Comparison of ENCODE assay signal across 19 mouse cellular contexts in genomic region chr17:67360606-67361005, GRCm38 (mm10). TPM values are rescaled to one million over a fixed set of nuclear protein-coding genes. Genes with fewer than 3 reads are reported as not detected.
DNase-seq lines count a peak whose midpoint lies in the region; ATAC-seq and TF ChIP-seq lines count a peak whose summit lies in the region.
"Had no signal": no experiment of that assay in that cellular context is flagged by ENCODE, and none has a peak within 500 bp of the region (broad histone marks: within the 10 kb centered on the region; RNA-seq: fewer than 3 reads in every experiment).

No protein-coding gene starts in this region.

- no peak for ATAC-seq in forebrain, embryonic 16.5 days
- no peak for ATAC-seq in midbrain, embryonic 11.5 days (ENCODE audit: low FRiP score)
- ATAC-seq in midbrain, embryonic 16.5 days: peak; percentile 48; the same call in 1 of the 2 replicates
- ATAC-seq: forebrain, embryonic 15.5 days; hindbrain, embryonic 16.5 days; inflammation-experienced regulatory T-cells, adult 6 months had no signal

- no peak for TF ChIP-seq POLR2A in brain, embryonic 14.5 days (IDR thresholded peaks at IDR 0.05; ENCODE audit: borderline replicate concordance, extremely low read depth, insufficient read depth, insufficient read length, poor library complexity, severe bottlenecking)

- 3% methylated on average over 3 of the region's 3 CpGs for WGBS in forebrain, embryonic 10.5 days
- WGBS in forebrain, embryonic 16.5 days: 8% methylated on average over 3 of the region's 3 CpGs
- 3% methylated on average over 3 of the region's 3 CpGs for WGBS in midbrain, embryonic 11.5 days
- 3% methylated on average over 3 of the region's 3 CpGs for WGBS in midbrain, embryonic 16.5 days

- no peak overlapping the region for H3K4me3 ChIP-seq in forebrain, embryonic 10.5 days
- no peak overlapping the region for H3K4me3 ChIP-seq in forebrain, embryonic 16.5 days (replicated peaks; ENCODE audit: low read length)
- H3K4me3 ChIP-seq in midbrain, embryonic 11.5 days (ENCODE audit: low read depth, low read length): no peak overlapping the region
- no peak overlapping the region for H3K4me3 ChIP-seq in midbrain, embryonic 16.5 days (ENCODE audit: low read depth, low read length)
- H3K4me3 ChIP-seq: embryonic facial prominence, embryonic 15.5 days; erythroblast, embryonic 14.5 days; forebrain, embryonic 15.5 days; heart, embryonic 13.5 days; hindbrain, embryonic 12.5 days had no signal

- H3K9ac ChIP-seq in forebrain, embryonic 16.5 days (replicated peaks; ENCODE audit: low read depth, low read length): no peak overlapping the region
- H3K9ac ChIP-seq in midbrain, embryonic 11.5 days (ENCODE audit: low read length): no peak overlapping the region
- no peak overlapping the region for H3K9ac ChIP-seq in midbrain, embryonic 16.5 days (ENCODE audit: low read depth, low read length)
- H3K9ac ChIP-seq: embryonic facial prominence, embryonic 15.5 days; forebrain, embryonic 15.5 days; heart, embryonic 13.5 days; hindbrain, embryonic 12.5 days had no signal

- H3K27ac ChIP-seq in forebrain, embryonic 10.5 days: peak overlapping the region; percentile 30; the same call in 1 of the 2 replicates
- no peak overlapping the region for H3K27ac ChIP-seq in forebrain, embryonic 16.5 days (ENCODE audit: low read length)
- H3K27ac ChIP-seq in midbrain, embryonic 11.5 days (ENCODE audit: low read depth, low read length): no peak overlapping the region
- no peak overlapping the region for H3K27ac ChIP-seq in midbrain, embryonic 16.5 days (ENCODE audit: low read length)
- H3K27ac ChIP-seq: embryonic facial prominence, embryonic 15.5 days; forebrain, embryonic 15.5 days; heart, embryonic 13.5 days; hindbrain, embryonic 12.5 days had no signal

- H3K9me3 ChIP-seq in forebrain, embryonic 10.5 days: no peaks in the 10 kb centered on the region
- no peaks in the 10 kb centered on the region for H3K9me3 ChIP-seq in forebrain, embryonic 16.5 days (ENCODE audit: control insufficient read depth, low read length)
- no peaks in the 10 kb centered on the region for H3K9me3 ChIP-seq in midbrain, embryonic 11.5 days (ENCODE audit: control insufficient read depth, low read length)
- H3K9me3 ChIP-seq in midbrain, embryonic 16.5 days (replicated peaks; ENCODE audit: control insufficient read depth, low read length, poor library complexity, severe bottlenecking): no peaks in the 10 kb centered on the region
- H3K9me3 ChIP-seq: embryonic facial prominence, embryonic 15.5 days; forebrain, embryonic 15.5 days; heart, embryonic 13.5 days; hindbrain, embryonic 12.5 days had no signal

- no peak for DNase-seq in forebrain, embryonic 10.5 days (ENCODE audit: extremely low spot score, low spot score)
- peak; percentile 61 for DNase-seq in brain, embryonic 14.5 days (ENCODE audit: low read depth)
- peak; percentile 73 for DNase-seq in midbrain, embryonic 11.5 days (ENCODE audit: low spot score, missing footprints)
- no peak for DNase-seq in heart, adult 9 months (ENCODE audit: low spot score in 2 of 2)
- no peak for DNase-seq in frontal cortex, adult 2 months (ENCODE audit: extremely low spot score in 1 of 2, low spot score in 1 of 2)
- DNase-seq: adrenal gland, postnatal 10 days; cerebellum, adult 2 months; cerebellum, postnatal 10 days; gastrocnemius, postnatal 14 days; heart, postnatal 4 days had no signal

- H3K27me3 ChIP-seq in forebrain, embryonic 10.5 days (ENCODE audit: poor library complexity, severe bottlenecking): peaks cover 36% of the 10 kb centered on the region
- H3K27me3 ChIP-seq in forebrain, embryonic 16.5 days (replicated peaks; ENCODE audit: control insufficient read depth, insufficient read depth, low read length): no peaks in the 10 kb centered on the region
- peaks cover 4% of the 10 kb centered on the region for H3K27me3 ChIP-seq in midbrain, embryonic 11.5 days (ENCODE audit: control insufficient read depth, insufficient read depth, low read length)
- H3K27me3 ChIP-seq in midbrain, embryonic 16.5 days (ENCODE audit: control insufficient read depth, insufficient read depth, low read depth, low read length): no peaks in the 10 kb centered on the region; the same call in 1 of the 2 replicates
- H3K27me3 ChIP-seq: heart, embryonic 13.5 days had no signal

- H3K36me3 ChIP-seq in forebrain, embryonic 10.5 days (replicated peaks): no peaks in the 10 kb centered on the region
- H3K36me3 ChIP-seq in forebrain, embryonic 16.5 days (ENCODE audit: control insufficient read depth, insufficient read depth): no peaks in the 10 kb centered on the region
- no peaks in the 10 kb centered on the region for H3K36me3 ChIP-seq in midbrain, embryonic 11.5 days (ENCODE audit: control insufficient read depth, insufficient read depth, low read length)
- no peaks in the 10 kb centered on the region for H3K36me3 ChIP-seq in midbrain, embryonic 16.5 days (ENCODE audit: control insufficient read depth, insufficient read depth, low read length)
- H3K36me3 ChIP-seq: embryonic facial prominence, embryonic 15.5 days; forebrain, embryonic 15.5 days; heart, embryonic 13.5 days; hindbrain, embryonic 12.5 days had no signal

- peaks cover 26% of the 10 kb centered on the region for H3K4me1 ChIP-seq in forebrain, embryonic 10.5 days
- H3K4me1 ChIP-seq in forebrain, embryonic 16.5 days (replicated peaks; ENCODE audit: control insufficient read depth, insufficient read depth, low read length): no peaks in the 10 kb centered on the region
- H3K4me1 ChIP-seq in midbrain, embryonic 11.5 days (ENCODE audit: control insufficient read depth, insufficient read depth, low read length): peaks cover 2% of the 10 kb centered on the region; the same call in 1 of the 2 replicates
- peaks cover 2% of the 10 kb centered on the region; the same call in 1 of the 2 replicates for H3K4me1 ChIP-seq in midbrain, embryonic 16.5 days (ENCODE audit: control insufficient read depth, insufficient read depth, low read length)
- H3K4me1 ChIP-seq: embryonic facial prominence, embryonic 15.5 days; forebrain, embryonic 15.5 days had no signal

- no peak for TF ChIP-seq CTCF in brain, embryonic 14.5 days (IDR thresholded peaks at IDR 0.05; ENCODE audit: borderline replicate concordance, extremely low read depth, insufficient read depth, insufficient read length)

- no peak overlapping the region for H3K4me2 ChIP-seq in forebrain, embryonic 16.5 days (ENCODE audit: low read length)
- H3K4me2 ChIP-seq in midbrain, embryonic 11.5 days: no peak overlapping the region
- H3K4me2 ChIP-seq in midbrain, embryonic 16.5 days (ENCODE audit: low read length): no peak overlapping the region
- H3K4me2 ChIP-seq: embryonic facial prominence, embryonic 15.5 days; forebrain, embryonic 15.5 days; heart, embryonic 13.5 days; hindbrain, embryonic 12.5 days had no signal

RNA-seq across cellular contexts. Expression of gene Ptprm, which starts 6.3 kb away (rescaled TPM):
- 6.7 and 8.4 TPM in 2 replicates for polyA plus RNA-seq in forebrain, embryonic 10.5 days (2016; fragmentation: Nextera tagmentation; extraction: Ambion mirVana)
- polyA plus RNA-seq in forebrain, embryonic 16.5 days (2015; fragmentation: Nextera tagmentation; extraction: Ambion mirVana): 11.7 and 13.7 TPM in 2 replicates
- 11.1 and 20.1 TPM in 2 replicates for polyA plus RNA-seq in brain, embryonic 14.5 days (2012; rRNA removed)
- 8.9 and 9.0 TPM in 2 replicates for polyA plus RNA-seq in midbrain, embryonic 11.5 days (2014; fragmentation: Nextera tagmentation; extraction: Ambion mirVana)
- polyA plus RNA-seq in midbrain, embryonic 16.5 days (2015; fragmentation: Nextera tagmentation; extraction: Ambion mirVana): 17.2 and 19.7 TPM in 2 replicates
- 33.3 and 34.7 TPM in 2 replicates for polyA plus RNA-seq in frontal cortex, adult 2 months (2012; rRNA removed)
- polyA plus RNA-seq: erythroblast, embryonic 14.5 days; inflammation-experienced regulatory T-cells, adult 6 months had no signal

Comparison
In these comparisons a context has a peak if more than half of its experiments do, and no peak if none do; other contexts are left out.
1. DNase-seq: peak in brain, embryonic 14.5 days (single experiment) and midbrain, embryonic 11.5 days (single experiment); none in forebrain, embryonic 10.5 days (single experiment), heart, adult 9 months (0 of 2) and frontal cortex, adult 2 months (0 of 2).